Mouse (Mus musculus): Measurements from ENCODE around the gene Rasgef1b. TPM values are rescaled to one million over a fixed set of nuclear protein-coding genes. Genes with fewer than 3 reads are reported as not detected.
"Not testable (repeated sequence)": the region's sequence is repeated elsewhere in the genome, so short reads cannot be mapped to it uniquely, and the experiment has no call there.

The Rasgef1b gene
- total RNA-seq, 2 experiments from 2014 or later, result 7.4 to 7.7 TPM

DNA sequence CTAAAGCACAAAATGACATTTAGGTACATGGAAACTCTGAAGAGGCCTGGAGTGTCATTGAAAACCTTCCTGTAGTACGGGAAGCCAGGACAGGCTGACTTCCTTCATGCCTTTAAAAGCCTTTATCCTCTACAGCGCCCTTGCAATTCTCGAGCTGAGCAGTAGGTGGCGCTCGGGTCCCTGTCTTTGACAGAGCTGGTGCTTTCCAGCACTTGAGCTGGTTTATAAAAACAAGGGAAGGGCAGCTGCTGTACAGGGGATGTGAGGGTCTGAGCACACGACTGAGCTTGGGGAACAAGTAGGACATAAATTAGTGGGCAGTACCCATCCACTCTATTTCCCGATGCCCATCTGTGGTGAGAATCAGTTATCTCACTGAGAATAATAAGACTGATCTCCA is 480.4 kb downstream of the Rasgef1b start:
- peak; percentile 81 for DNase-seq (ENCODE audit: low spot score)
- intact Hi-C loops (cut with DNase I), result loop anchor here (1.0 to 5.0 kb wide), 3 partner anchors 46 to 654 kb away; no protein-coding TSS in a partner anchor

DNA sequence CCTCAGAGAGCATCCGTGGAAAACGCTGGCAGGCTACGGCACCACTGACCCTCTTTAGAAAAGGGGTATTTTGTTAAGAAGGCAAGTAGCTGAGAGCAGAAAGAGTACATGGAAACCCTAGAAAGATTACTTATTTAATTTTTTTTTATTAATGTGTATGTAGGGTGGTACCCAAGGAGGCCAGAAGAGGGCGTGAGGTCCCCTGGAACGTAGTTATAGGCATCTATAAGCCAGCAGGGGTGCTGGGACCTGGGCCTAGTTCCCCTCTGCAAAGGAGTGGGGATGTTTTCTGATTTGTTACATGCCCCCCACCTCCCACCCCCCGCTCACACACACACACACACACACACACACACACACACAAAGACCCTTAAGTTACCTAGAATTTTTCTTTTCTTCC is 480.9 kb downstream of the Rasgef1b start:
- intact Hi-C loops (cut with DNase I), result loop anchor here (1.0 to 5.0 kb wide), 3 partner anchors 46 to 654 kb away; no protein-coding TSS in a partner anchor
- DNase-seq (ENCODE audit: low spot score), result no peak

DNA sequence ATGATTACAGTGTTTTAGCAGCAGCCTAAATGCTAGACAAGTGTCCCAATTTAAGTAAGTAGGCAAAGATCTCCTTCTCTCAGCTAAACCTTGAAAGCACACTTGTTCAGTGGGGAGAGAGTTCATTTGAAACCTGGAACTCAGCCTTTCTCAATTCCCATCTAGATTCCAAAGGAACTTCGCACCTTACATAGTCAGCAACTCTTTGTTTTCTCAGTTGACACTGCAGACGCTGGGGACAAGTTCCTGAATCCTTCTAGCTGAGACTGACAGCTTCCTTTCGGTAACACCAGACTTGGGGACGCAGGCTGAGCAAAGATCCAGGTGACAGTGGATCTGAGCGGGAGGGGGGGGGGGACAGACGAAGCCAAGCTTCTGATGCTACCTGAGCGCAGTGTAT is 481.4 kb downstream of the Rasgef1b start:
- DNase-seq (ENCODE audit: low spot score), result no peak
- intact Hi-C loops (cut with DNase I), result loop anchor here (5.0 kb wide), 1 partner anchor 655 kb away; no protein-coding TSS in a partner anchor

DNA sequence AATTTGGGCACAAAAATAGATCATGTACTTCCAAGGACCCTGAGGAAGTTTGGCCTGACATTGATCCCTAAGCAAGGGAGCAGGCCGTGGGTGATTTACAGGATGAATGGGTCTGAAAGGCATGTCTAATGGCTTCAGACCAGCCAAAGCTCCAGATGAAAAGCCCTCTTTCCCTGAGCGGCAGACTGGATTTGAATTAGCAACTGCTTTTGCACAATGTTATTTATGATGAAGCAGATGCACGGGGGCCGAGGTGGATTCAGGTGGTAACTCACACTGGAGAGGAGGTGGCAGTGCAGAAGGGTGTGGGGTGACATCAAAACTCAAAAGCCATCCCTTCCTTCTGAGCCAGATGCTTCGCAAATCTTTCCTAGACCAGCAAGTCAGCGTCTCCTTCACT is 481.9 kb downstream of the Rasgef1b start:
- intact Hi-C loops (cut with DNase I), result loop anchor here (5.0 kb wide), 1 partner anchor 655 kb away; no protein-coding TSS in a partner anchor
- DNase-seq (ENCODE audit: low spot score), result no peak

DNA sequence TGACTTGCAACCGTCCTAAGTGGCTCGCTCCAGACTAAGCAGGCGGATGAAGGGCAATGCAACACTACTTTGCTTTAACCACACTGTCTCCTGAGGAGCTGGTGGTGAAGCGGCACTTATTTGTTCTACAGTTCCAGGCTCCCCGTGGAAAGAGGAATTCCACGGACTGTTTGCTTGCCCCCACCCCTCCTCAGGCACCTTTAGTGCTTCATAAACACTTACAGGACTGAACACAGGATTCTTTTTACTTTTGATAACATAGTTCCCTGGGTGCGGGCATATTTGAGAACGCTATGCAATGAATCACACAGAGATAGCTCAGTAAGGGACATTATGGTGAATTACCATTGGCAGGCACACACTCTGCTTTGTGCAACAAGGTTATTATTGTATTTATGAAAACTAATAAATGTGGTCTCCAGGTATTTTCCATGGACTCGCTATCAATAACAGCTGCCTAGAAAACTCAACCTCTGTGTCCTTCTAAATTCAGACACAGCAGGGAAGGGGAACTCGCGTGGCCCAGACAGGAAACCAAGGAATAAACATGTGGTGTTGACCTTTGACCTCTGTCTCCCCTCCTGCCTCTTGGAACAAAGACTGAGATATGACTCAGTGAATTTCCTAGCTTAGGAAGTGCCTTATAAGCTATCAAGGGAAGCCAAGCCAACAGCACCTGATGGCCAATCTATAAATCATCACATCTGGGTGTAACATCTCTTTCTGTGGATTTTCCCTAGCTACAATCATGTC is 486.7 kb downstream of the Rasgef1b start:
- intact Hi-C loops (cut with DNase I), result no loop called here

DNA sequence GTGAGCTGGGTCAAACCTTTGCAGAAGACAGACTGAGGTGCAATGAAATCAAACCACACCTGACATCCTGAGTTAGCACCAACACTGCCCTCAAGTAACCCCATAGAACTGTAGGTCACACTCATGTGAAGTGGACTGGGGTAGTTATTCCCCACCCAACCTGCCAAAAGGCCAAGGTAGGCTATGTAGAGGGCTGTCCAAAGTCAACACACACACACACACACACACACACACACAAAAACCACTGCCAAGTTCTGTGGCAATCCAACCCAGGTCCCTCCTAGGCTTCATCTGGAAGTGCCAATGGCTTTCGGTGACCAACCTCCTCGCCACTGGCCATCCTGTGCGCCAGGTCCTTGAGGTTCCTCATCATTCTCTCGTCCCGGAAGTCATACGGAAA is 488.4 kb downstream of the Rasgef1b start:
- intact Hi-C loops (cut with DNase I), result no loop called here
- no peak for DNase-seq (ENCODE audit: low spot score)

More for the DNA sequence above, 486.7 kb downstream of the Rasgef1b start:
- DNase-seq (ENCODE audit: low spot score), result no peak

DNA sequence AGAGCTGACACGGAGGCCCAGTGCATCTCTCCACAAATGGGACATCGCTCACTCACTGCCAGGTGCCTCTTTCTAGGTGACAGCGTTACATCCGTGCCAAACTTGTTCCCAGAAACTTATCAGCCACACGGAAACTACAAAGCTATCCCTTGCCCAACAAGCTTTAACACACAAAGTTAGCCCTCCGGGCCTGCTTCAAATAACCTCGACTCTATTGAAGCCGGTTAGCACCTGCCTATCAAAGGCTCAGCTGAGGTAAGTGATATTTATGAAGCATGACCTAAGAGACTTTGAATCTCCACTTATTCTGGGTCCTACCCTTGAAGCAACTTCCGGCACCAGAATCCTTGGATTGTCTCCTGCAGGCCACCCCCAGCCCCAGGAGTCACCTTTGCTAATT is 489.2 kb downstream of the Rasgef1b start:
- intact Hi-C loops (cut with DNase I), result no loop called here
- no peak for DNase-seq (ENCODE audit: low spot score)

DNA sequence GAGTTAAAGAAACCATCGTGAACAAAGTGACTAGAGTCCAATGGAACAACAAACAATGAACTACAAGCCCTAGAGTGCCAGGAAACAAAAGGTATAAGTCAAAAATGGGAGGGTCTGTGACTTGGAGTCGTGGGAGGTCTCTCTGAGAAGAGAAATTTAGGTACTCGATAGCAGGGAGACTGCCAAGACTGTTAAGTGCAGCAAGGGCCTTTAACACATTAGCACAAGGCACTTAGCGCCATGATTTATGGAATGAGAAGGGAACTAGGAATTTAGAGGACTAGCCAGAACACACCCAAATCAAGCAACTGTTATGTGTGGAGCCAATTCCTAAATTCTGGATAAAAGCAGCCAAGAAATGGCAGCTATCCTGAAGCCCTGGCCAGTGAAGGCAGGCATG is 490.7 kb downstream of the Rasgef1b start:
- no peak for DNase-seq (ENCODE audit: low spot score)
- intact Hi-C loops (cut with DNase I), result no loop called here

DNA sequence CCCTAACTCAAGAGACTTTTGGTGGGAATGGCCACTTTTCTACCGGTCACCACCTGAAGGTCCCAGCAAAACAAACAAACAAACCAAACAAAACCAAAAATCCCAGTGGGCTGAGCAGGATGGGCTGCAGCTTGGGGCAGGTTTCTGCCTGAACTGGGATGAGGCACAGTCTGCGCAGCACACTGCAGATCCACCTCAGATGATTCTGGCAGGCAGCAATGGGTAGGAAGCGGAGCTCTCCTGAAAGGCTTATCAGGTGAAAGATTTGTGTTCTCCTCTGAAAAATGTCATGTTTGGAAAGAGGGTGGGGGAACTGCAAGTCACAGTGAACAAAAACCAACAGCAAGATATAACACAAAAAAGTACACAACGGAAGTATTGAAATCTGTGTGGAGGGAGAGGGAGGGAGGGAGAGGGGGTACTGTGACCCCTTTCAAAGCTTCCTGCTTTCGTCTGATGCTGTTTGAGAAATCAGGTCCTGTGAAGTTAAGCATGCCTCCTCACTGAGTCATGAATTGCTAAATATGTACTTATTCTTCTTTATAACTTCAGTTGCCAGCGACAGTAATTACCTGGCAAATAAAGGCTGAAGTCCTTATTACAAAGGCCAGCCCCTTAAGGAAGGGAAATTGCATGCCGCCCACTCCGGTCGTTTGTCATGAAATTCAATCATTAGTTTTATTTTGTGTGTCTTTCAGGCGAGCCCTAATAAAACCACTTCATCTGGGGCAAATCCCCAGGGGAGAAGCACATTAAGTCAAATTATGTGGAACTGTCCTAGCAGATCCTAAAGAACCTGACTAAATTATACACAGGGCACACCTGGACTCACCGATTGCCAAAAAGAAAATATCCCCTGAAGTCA is 491.7 kb downstream of the Rasgef1b start:
- DNase-seq (ENCODE audit: low spot score), result no peak
- intact Hi-C loops (cut with DNase I), result no loop called here

DNA sequence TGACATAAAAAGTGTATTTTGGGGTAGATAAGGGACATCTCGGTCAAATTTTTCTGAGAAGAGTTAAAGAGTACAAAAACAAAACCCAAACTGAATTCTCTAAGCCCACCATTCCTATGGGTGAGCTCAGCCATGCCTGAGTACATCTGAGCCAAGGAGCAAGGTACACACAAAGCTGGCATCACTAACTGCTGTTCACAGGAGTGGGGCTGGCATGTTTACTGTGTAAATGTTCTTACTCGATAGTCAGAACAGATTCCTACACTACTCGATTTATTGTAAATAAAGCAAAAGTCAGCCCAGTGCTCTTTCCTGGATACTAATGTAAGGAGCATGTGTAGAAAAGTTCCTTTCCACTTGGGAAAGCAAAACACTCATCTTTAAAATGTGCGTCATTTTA is 492.4 kb downstream of the Rasgef1b start:
- intact Hi-C loops (cut with DNase I), result no loop called here

DNA sequence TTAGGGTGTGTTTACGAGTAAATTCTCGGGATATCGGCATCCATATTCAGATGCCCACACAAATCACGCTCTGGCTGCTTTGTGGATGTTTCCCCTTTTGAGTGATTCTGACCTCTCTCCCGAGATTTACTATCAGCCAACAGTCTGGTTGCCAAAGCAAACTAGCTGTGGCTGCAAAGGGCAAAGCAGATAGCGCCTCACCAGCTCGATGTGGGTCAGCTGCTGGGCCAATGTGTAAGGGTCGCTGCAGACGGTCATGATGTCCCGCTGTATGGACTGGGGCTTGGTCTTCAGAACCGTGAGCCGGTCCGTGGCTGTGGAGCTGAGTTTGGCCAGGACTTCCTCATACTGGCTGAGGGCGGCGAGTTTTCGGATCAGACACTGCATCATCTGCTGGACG is 494.6 kb downstream of the Rasgef1b start:
- intact Hi-C loops (cut with DNase I), result no loop called here
- no peak for DNase-seq (ENCODE audit: low spot score)

More for the DNA sequence above, 492.4 kb downstream of the Rasgef1b start:
- no peak for DNase-seq (ENCODE audit: low spot score)

DNA sequence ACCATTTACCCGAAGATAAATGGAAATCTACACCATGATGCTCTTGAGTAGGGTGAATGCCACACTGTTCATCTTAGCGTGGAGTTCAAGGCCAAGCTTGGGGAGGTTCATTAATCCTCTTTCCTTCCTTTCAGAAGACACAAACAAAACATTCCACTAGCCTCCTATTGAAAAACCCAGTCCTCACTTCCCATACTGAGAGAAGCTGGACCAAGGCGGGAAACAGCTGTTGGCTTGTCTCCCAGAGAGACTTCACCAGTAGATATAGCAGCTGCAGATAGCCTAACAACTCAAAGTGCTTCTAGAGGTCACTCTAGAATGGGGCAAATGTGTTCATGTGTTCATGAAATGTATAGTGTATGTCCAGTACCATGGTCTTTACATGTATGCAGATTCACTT is 495.7 kb downstream of the Rasgef1b start:
- intact Hi-C loops (cut with DNase I), result no loop called here
- no peak for DNase-seq (ENCODE audit: low spot score)

DNA sequence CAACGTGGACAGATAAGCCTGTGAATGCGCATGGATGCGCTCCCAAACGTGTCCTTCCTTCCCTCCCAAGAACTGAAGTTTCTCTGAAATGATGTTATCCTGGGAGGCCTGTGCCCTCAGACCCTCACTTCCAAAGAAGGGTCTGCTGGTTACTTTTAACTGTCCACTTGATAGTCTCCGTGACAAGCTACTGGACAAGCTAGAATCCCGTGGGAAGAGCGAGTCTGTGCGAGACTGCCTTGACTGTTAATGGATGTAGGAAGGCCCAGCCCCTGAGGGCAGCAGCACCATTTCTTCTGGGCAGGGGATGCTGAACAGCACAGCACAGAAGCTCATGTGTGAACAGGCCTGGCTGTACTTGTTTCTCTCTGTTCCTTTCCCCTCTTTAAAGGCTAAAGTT is 496.5 kb downstream of the Rasgef1b start:
- DNase-seq (ENCODE audit: low spot score), result no peak
- intact Hi-C loops (cut with DNase I), result no loop called here

DNA sequence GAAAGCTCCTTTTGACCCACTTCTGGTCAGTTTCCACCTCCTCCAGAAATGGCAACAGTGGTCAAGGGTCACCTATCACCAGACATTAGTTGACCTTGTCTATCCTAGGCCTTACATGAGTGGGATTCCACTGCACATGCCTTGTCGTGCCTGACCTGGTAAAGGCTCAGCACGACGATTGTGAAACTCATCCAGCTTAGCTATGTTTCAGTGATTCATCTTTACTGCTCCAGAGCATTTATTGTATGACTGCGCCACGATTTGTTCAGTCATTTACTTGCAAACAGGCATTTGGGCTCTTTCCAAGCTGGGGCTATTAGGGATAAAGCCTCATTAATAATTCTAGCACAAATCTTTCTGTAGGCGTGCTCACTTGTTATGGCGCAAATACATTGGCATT is 498.4 kb downstream of the Rasgef1b start:
- intact Hi-C loops (cut with DNase I), result no loop called here
- no peak for DNase-seq (ENCODE audit: low spot score)

DNA sequence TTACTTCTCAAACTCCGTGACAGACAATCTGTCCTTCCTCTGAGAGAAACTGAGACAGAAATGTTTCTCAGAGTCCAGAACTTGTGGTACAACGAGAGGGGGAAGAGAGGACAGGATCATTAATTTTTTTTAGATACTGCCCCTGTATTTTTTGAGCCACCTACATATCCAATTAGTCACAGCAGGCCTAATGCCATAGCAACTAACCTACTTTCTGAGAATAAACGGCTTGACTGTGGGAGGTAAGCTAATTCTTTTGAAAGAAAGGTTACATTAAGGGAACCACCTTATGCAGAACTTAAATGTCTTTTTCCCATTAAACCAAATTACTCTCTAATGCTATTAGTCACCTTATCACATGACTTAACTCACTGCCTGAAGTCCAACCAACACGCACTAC is 501.5 kb downstream of the Rasgef1b start:
- intact Hi-C loops (cut with DNase I), result no loop called here
- no peak for DNase-seq (ENCODE audit: low spot score)

DNA sequence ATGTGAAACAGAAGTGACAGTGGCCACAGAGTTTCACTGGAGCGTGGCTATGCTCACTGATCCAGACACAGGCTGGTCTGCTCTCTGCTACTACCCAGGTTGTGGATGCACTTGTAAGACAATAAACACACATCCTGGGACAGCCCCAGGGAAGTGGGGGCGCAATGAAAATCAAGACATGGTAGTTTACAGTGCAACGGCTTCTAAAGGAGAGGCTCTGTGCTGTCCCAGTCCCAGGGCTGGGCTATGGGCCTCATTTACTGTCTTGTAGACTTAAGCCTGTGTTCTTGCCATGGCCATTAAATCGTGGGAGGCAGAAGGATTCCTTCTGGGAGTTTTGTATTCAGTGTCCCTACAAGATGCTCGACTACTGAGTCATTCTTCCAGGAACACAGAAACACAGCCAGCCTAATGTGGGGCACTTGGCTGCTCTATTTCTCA is 504.3 kb downstream of the Rasgef1b start:
- no peak for DNase-seq (ENCODE audit: low spot score)
- intact Hi-C loops (cut with DNase I), result no loop called here

DNA sequence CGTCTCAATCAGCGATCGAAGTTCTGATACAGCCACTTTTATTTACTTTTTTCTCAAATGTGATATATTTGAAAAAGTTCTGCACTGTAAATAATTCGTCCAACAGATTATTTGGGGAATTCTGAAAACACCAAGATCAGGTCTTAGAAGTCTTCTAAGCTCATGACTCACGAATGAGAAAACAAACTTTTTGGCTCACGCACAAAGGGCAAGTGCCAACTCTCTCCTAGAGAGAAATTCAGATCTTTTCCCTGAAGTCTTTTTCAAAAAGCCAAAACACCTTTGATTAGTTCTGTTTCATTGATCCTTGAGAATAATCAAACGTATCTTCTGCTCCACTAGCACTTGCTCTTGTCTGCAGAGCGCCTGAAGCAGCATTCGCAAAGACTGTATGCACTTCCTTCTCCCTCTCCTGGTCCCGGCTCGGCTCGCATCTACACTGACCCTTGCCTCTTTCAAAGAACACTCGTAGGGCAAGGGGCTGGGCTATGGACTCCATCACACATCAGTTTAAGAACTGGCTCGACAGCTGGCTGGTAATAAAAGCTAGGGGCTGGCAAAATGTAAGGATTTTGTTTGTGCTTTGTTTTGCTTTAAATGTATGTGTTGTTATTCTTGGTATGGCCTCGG is 504.9 kb downstream of the Rasgef1b start:
- intact Hi-C loops (cut with DNase I), result no loop called here
- no peak for DNase-seq (ENCODE audit: low spot score)

DNA sequence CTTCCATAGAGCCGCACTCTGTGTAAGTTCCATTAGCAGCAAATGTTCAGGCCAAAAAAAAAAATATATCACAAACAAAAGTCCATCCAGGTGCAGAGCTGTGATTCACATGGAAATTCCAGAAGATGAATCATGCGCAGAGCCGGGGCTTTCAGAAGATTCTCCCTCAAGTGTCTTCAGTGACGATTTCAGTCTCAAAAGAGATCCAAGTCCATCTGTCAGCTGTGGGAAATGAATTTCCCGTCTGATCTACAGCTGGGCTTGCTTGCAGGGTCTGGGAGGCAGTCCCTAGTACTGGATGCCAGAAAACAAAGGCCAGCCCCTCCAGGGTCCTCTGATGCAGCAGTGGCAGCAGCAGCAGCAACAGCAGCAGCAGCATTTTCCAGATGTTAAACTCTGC is 510.5 kb downstream of the Rasgef1b start:
- intact Hi-C loops (cut with DNase I), result no loop called here
- DNase-seq (ENCODE audit: low spot score), result no peak

DNA sequence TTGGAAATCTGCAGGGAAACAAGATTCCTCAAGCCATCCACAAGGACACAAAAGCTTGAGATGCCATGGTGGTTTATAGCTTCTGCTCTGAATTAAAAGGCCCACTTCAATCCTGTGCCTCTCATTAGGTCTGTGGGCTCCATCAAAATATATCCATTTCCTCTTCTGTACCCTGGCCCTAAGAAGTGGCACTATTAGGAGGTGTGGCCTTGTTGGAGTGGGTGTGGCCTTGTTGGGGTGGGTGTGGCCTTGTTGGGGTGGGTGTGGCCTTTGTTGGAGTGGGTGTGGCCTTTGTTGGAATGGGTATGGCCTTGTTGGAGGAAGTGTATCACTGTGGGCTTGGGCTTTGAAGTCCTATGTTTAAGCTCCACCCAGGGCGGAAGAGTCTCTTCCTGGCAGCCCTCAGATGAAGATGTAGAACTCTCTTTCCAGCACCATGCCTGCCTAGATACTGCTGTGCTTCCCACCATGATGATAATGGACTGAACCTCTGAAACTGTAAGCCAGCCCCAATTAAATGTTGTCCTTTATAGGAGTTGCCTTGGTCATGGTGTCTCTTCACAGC is 512.2 kb downstream of the Rasgef1b start:
- intact Hi-C loops (cut with DNase I); DNase-seq (ENCODE audit: low spot score): not testable (repeated sequence)

Data from heart, postnatal 25 days (tissue).